ENCODE assay signal across 16 mouse cellular contexts in genomic region chr3:16941146-16941545, GRCm38 (mm10).
DNase-seq lines count a peak whose midpoint lies in the region; ATAC-seq lines count a peak whose summit lies in the region.
"Had no signal": no experiment of that assay in that cellular context is flagged by ENCODE, and none has a peak within 500 bp of the region (broad histone marks: within the 10 kb centered on the region; RNA-seq: fewer than 3 reads in every experiment).

No protein-coding gene starts in this region.

- ATAC-seq in heart, embryonic 12.5 days (ENCODE audit: insufficient number of reproducible peaks, low FRiP score) = no peak
- peak; percentile 21; the same call in 1 of the 2 replicates for ATAC-seq in hindbrain, embryonic 15.5 days (ENCODE audit: low FRiP score, low read depth)
- ATAC-seq in neural tube, embryonic 13.5 days (ENCODE audit: low read depth) = peak; percentile 27; the same call in 1 of the 2 replicates
- ATAC-seq: activated CD4-positive, CD25-positive, alpha-beta regulatory T cell, adult 4 months had no signal

- H3K36me3 ChIP-seq in heart, embryonic 12.5 days = no peaks in the 10 kb centered on the region
- no peaks in the 10 kb centered on the region for H3K36me3 ChIP-seq in hindbrain, embryonic 15.5 days
- H3K36me3 ChIP-seq in neural tube, embryonic 13.5 days = no peaks in the 10 kb centered on the region
- no peaks in the 10 kb centered on the region for H3K36me3 ChIP-seq in embryonic facial prominence, embryonic 10.5 days (replicated peaks)
- H3K36me3 ChIP-seq: embryonic facial prominence, embryonic 13.5 days; liver, embryonic 15.5 days; stomach, embryonic 15.5 days had no signal

- no peak overlapping the region for H3K4me3 ChIP-seq in heart, embryonic 12.5 days
- peak overlapping the region; percentile 2; the same call in 1 of the 2 replicates for H3K4me3 ChIP-seq in hindbrain, embryonic 15.5 days
- H3K4me3 ChIP-seq in neural tube, embryonic 13.5 days = peak overlapping the region; percentile 17
- no peak overlapping the region for H3K4me3 ChIP-seq in embryonic facial prominence, embryonic 10.5 days
- H3K4me3 ChIP-seq: embryonic facial prominence, embryonic 13.5 days; liver, embryonic 15.5 days; stomach, embryonic 15.5 days had no signal

- DNase-seq in heart, postnatal 36 days = no peak
- DNase-seq in WW6 (ENCODE audit: low read depth, low spot score) = peak; percentile 13
- no peak for DNase-seq in ovary, postnatal 10 days (ENCODE audit: low spot score)
- DNase-seq in embryonic facial prominence, embryonic 10.5 days (ENCODE audit: low spot score) = no peak
- DNase-seq: B cell, adult 2 months; cerebellum, adult 11 months; gastrocnemius, postnatal 36 days; thymus, postnatal 36 days had no signal

- intact Hi-C loops in heart, postnatal 36 days (cut with DNase I) = no loop called here

- no peak overlapping the region for H3K27ac ChIP-seq in heart, embryonic 12.5 days (ENCODE audit: poor library complexity, severe bottlenecking)
- peak overlapping the region; percentile 92 for H3K27ac ChIP-seq in hindbrain, embryonic 15.5 days (replicated peaks)
- peak overlapping the region; percentile 92 for H3K27ac ChIP-seq in neural tube, embryonic 13.5 days (replicated peaks)
- H3K27ac ChIP-seq in embryonic facial prominence, embryonic 10.5 days (replicated peaks) = no peak overlapping the region
- H3K27ac ChIP-seq: embryonic facial prominence, embryonic 13.5 days; kidney, postnatal 0 days; liver, embryonic 15.5 days; stomach, embryonic 15.5 days had no signal

- H3K4me2 ChIP-seq in heart, embryonic 12.5 days = peak overlapping the region; percentile 0; the same call in 1 of the 2 replicates
- H3K4me2 ChIP-seq in hindbrain, embryonic 15.5 days = peak overlapping the region; percentile 48
- peak overlapping the region; percentile 45 for H3K4me2 ChIP-seq in neural tube, embryonic 13.5 days
- H3K4me2 ChIP-seq: embryonic facial prominence, embryonic 13.5 days; liver, embryonic 15.5 days; stomach, embryonic 15.5 days had no signal

- no peaks in the 10 kb centered on the region for H3K9me3 ChIP-seq in heart, embryonic 12.5 days (replicated peaks)
- no peaks in the 10 kb centered on the region for H3K9me3 ChIP-seq in hindbrain, embryonic 15.5 days
- H3K9me3 ChIP-seq in neural tube, embryonic 13.5 days = no peaks in the 10 kb centered on the region
- no peaks in the 10 kb centered on the region for H3K9me3 ChIP-seq in embryonic facial prominence, embryonic 10.5 days
- H3K9me3 ChIP-seq: embryonic facial prominence, embryonic 13.5 days; liver, embryonic 15.5 days; stomach, embryonic 15.5 days had no signal

- WGBS in heart, embryonic 12.5 days = 7% methylated on average over 4 of the region's 4 CpGs
- 4% methylated on average over 4 of the region's 4 CpGs for WGBS in hindbrain, embryonic 15.5 days
- 7% methylated on average over 4 of the region's 4 CpGs for WGBS in neural tube, embryonic 13.5 days
- WGBS in embryonic facial prominence, embryonic 10.5 days = 7% methylated on average over 4 of the region's 4 CpGs

- H3K9ac ChIP-seq in heart, embryonic 12.5 days = no peak overlapping the region
- H3K9ac ChIP-seq in hindbrain, embryonic 15.5 days = peak overlapping the region; percentile 26; the same call in 1 of the 2 replicates
- peak overlapping the region; percentile 64 for H3K9ac ChIP-seq in neural tube, embryonic 13.5 days
- H3K9ac ChIP-seq: embryonic facial prominence, embryonic 13.5 days; liver, embryonic 15.5 days; stomach, embryonic 15.5 days had no signal

- H3K27me3 ChIP-seq in heart, embryonic 12.5 days (replicated peaks) = no peaks in the 10 kb centered on the region
- H3K27me3 ChIP-seq in hindbrain, embryonic 15.5 days = no peaks in the 10 kb centered on the region
- no peaks in the 10 kb centered on the region for H3K27me3 ChIP-seq in neural tube, embryonic 13.5 days
- no peaks in the 10 kb centered on the region for H3K27me3 ChIP-seq in embryonic facial prominence, embryonic 10.5 days (replicated peaks; ENCODE audit: low read depth, poor library complexity, severe bottlenecking)
- H3K27me3 ChIP-seq: embryonic facial prominence, embryonic 13.5 days; liver, embryonic 15.5 days; stomach, embryonic 15.5 days had no signal

- no peaks in the 10 kb centered on the region for H3K4me1 ChIP-seq in heart, embryonic 12.5 days (replicated peaks)
- H3K4me1 ChIP-seq in hindbrain, embryonic 15.5 days (replicated peaks) = peaks cover 18% of the 10 kb centered on the region
- H3K4me1 ChIP-seq in neural tube, embryonic 13.5 days (replicated peaks) = peaks cover 14% of the 10 kb centered on the region
- no peaks in the 10 kb centered on the region for H3K4me1 ChIP-seq in embryonic facial prominence, embryonic 10.5 days
- H3K4me1 ChIP-seq: embryonic facial prominence, embryonic 13.5 days; liver, embryonic 15.5 days; stomach, embryonic 15.5 days had no signal

Comparison
In these comparisons a context has a peak if more than half of its experiments do, and no peak if none do; other contexts are left out.
1. H3K27ac ChIP-seq: peak in hindbrain, embryonic 15.5 days (single experiment) and neural tube, embryonic 13.5 days (single experiment); none in heart, embryonic 12.5 days (single experiment) and embryonic facial prominence, embryonic 10.5 days (single experiment).
2. H3K4me3 ChIP-seq: peak in hindbrain, embryonic 15.5 days (single experiment) and neural tube, embryonic 13.5 days (single experiment); none in heart, embryonic 12.5 days (single experiment) and embryonic facial prominence, embryonic 10.5 days (single experiment).
3. Peak in every context shown above with its lines, with median percentiles within 50 percentile points of each other: H3K4me2 ChIP-seq.